Mouse (Mus musculus): Measurements from ENCODE around the gene D630045J12Rik. TPM values are rescaled to one million over a fixed set of nuclear protein-coding genes. Genes with fewer than 3 reads are reported as not detected.

Gene D630045J12Rik
- polyA plus RNA-seq, 1 experiment = 7.1 TPM

GRCm38 (mm10) chr6:38244806-38245205 is 9.0 kb downstream of the D630045J12Rik start:
- DNase-seq = no peak
- TF ChIP-seq CTCF (IDR thresholded peaks at IDR 0.05; ENCODE audit: insufficient read depth, low read length) (no peak), POLR2A (IDR thresholded peaks at IDR 0.05; ENCODE audit: borderline replicate concordance, extremely low read depth, low read depth, low read length) (no peak)
- peaks cover 3% of the 10 kb centered on the region for H3K4me1 ChIP-seq (ENCODE audit: control insufficient read depth, insufficient read depth, low read length)
- no peak overlapping the region for H3K4me3 ChIP-seq (replicated peaks; ENCODE audit: extremely low read depth, low read depth, low read length)
- WGBS = 66% methylated on average over 3 of the region's 3 CpGs

- no peak for TF ChIP-seq CTCF (IDR thresholded peaks at IDR 0.05; ENCODE audit: insufficient read depth, low read length)
- DNase-seq = no peak
- Histone ChIP-seq H3K4me1 (ENCODE audit: control insufficient read depth, insufficient read depth, low read length) (peaks cover 3% of the 10 kb centered on the region), H3K4me3 (replicated peaks; ENCODE audit: extremely low read depth, low read depth, low read length) (no peak overlapping the region)
- WGBS = 62% methylated on average over 3 of the region's 3 CpGs
Observed at GRCm38 (mm10) chr6:38244167-38244566, 9.6 kb downstream of the D630045J12Rik start.

GRCm38 (mm10) chr6:38242833-38243232 is 11.0 kb downstream of the D630045J12Rik start:
- peaks cover 3% of the 10 kb centered on the region for H3K4me1 ChIP-seq (ENCODE audit: control insufficient read depth, insufficient read depth, low read length)
- no peak overlapping the region for H3K4me3 ChIP-seq (replicated peaks; ENCODE audit: extremely low read depth, low read depth, low read length)
- DNase-seq = no peak
- TF ChIP-seq POLR2A (IDR thresholded peaks at IDR 0.05; ENCODE audit: borderline replicate concordance, extremely low read depth, low read depth, low read length) (no peak), CTCF (IDR thresholded peaks at IDR 0.05; ENCODE audit: insufficient read depth, low read length) (no peak)
- 72% methylated on average over 5 of the region's 5 CpGs for WGBS

- TF ChIP-seq CTCF (IDR thresholded peaks at IDR 0.05; ENCODE audit: insufficient read depth, low read length) = no peak
- TF ChIP-seq POLR2A (IDR thresholded peaks at IDR 0.05; ENCODE audit: borderline replicate concordance, extremely low read depth, low read depth, low read length) = no peak
- Histone ChIP-seq H3K4me3 (replicated peaks; ENCODE audit: extremely low read depth, low read depth, low read length) (no peak overlapping the region), H3K4me1 (ENCODE audit: control insufficient read depth, insufficient read depth, low read length) (peaks cover 3% of the 10 kb centered on the region)
- 80% methylated on average over 8 of the region's 8 CpGs for WGBS
- DNase-seq = no peak
Observed at GRCm38 (mm10) chr6:38242295-38242830, 11.4 kb downstream of the D630045J12Rik start.

- H3K4me3 ChIP-seq (replicated peaks; ENCODE audit: extremely low read depth, low read depth, low read length) = no peak overlapping the region
- no peak for DNase-seq
- 88% methylated on average over 4 of the region's 4 CpGs for WGBS
- peaks cover 3% of the 10 kb centered on the region for H3K4me1 ChIP-seq (ENCODE audit: control insufficient read depth, insufficient read depth, low read length)
- TF ChIP-seq POLR2A (IDR thresholded peaks at IDR 0.05; ENCODE audit: borderline replicate concordance, extremely low read depth, low read depth, low read length) = no peak
- TF ChIP-seq CTCF (IDR thresholded peaks at IDR 0.05; ENCODE audit: insufficient read depth, low read length) = no peak
Observed at GRCm38 (mm10) chr6:38241508-38241907, 12.3 kb downstream of the D630045J12Rik start.

- Histone ChIP-seq H3K4me1 (ENCODE audit: control insufficient read depth, insufficient read depth, low read length) (peaks cover 3% of the 10 kb centered on the region), H3K4me3 (replicated peaks; ENCODE audit: extremely low read depth, low read depth, low read length) (no peak overlapping the region)
- WGBS = 65% methylated on average over 5 of the region's 5 CpGs
- DNase-seq = no peak
- TF ChIP-seq CTCF (IDR thresholded peaks at IDR 0.05; ENCODE audit: insufficient read depth, low read length) = no peak
- no peak for TF ChIP-seq POLR2A (IDR thresholded peaks at IDR 0.05; ENCODE audit: borderline replicate concordance, extremely low read depth, low read depth, low read length)
Observed at GRCm38 (mm10) chr6:38240618-38241017, 13.2 kb downstream of the D630045J12Rik start.

GRCm38 (mm10) chr6:38238382-38238781 is 15.4 kb downstream of the D630045J12Rik start:
- Histone ChIP-seq H3K4me1 (ENCODE audit: control insufficient read depth, insufficient read depth, low read length) (peaks cover 3% of the 10 kb centered on the region), H3K4me3 (replicated peaks; ENCODE audit: extremely low read depth, low read depth, low read length) (no peak overlapping the region)
- no peak for DNase-seq
- no peak for TF ChIP-seq POLR2A (IDR thresholded peaks at IDR 0.05; ENCODE audit: borderline replicate concordance, extremely low read depth, low read depth, low read length)
- WGBS = 83% methylated on average over 4 of the region's 4 CpGs

GRCm38 (mm10) chr6:38235991-38236658 is 17.7 kb downstream of the D630045J12Rik start:
- WGBS = 73% methylated on average over 7 of the region's 7 CpGs
- Histone ChIP-seq H3K4me3 (replicated peaks; ENCODE audit: extremely low read depth, low read depth, low read length) (no peak overlapping the region), H3K4me1 (ENCODE audit: control insufficient read depth, insufficient read depth, low read length) (peaks cover 3% of the 10 kb centered on the region)
- TF ChIP-seq POLR2A (IDR thresholded peaks at IDR 0.05; ENCODE audit: borderline replicate concordance, extremely low read depth, low read depth, low read length) (no peak), CTCF (IDR thresholded peaks at IDR 0.05; ENCODE audit: insufficient read depth, low read length) (no peak)
- DNase-seq = no peak

GRCm38 (mm10) chr6:38233803-38234202 is 20.0 kb downstream of the D630045J12Rik start:
- WGBS = 96% methylated on average over 3 of the region's 3 CpGs
- DNase-seq = no peak
- Histone ChIP-seq H3K4me1 (ENCODE audit: control insufficient read depth, insufficient read depth, low read length) (no peaks in the 10 kb centered on the region), H3K4me3 (replicated peaks; ENCODE audit: extremely low read depth, low read depth, low read length) (no peak overlapping the region)
- TF ChIP-seq POLR2A (IDR thresholded peaks at IDR 0.05; ENCODE audit: borderline replicate concordance, extremely low read depth, low read depth, low read length) (no peak), CTCF (IDR thresholded peaks at IDR 0.05; ENCODE audit: insufficient read depth, low read length) (no peak)

- DNase-seq = no peak
- H3K4me1 ChIP-seq (ENCODE audit: control insufficient read depth, insufficient read depth, low read length) = no peaks in the 10 kb centered on the region
- no peak for TF ChIP-seq POLR2A (IDR thresholded peaks at IDR 0.05; ENCODE audit: borderline replicate concordance, extremely low read depth, low read depth, low read length)
- no peak for TF ChIP-seq CTCF (IDR thresholded peaks at IDR 0.05; ENCODE audit: insufficient read depth, low read length)
- 85% methylated on average over 3 of the region's 3 CpGs for WGBS
- H3K4me3 ChIP-seq (replicated peaks; ENCODE audit: extremely low read depth, low read depth, low read length) = no peak overlapping the region
Observed at GRCm38 (mm10) chr6:38232917-38233316, 20.9 kb downstream of the D630045J12Rik start.

Measured in lung, adult 2 months (tissue).